Mouse (Mus musculus) adrenal gland, adult 18-20 months (tissue): ENCODE results near the gene Tet1. TPM values are rescaled to one million over a fixed set of nuclear protein-coding genes. Genes with fewer than 3 reads are reported as not detected.
"Not testable (repeated sequence)": the region's sequence is repeated elsewhere in the genome, so short reads cannot be mapped to it uniquely, and the experiment has no call there.

Source experiments
- DNase-seq, 2 experiments: peaks; one replicate each; pipeline ENCODE4 v3.0.0; 2021 to 2022; ENCODE audit warnings: low spot score in 2 of 2
- total RNA-seq, 2 experiments: library from RNA; stranded (reverse); gene quantifications; 1 replicate in 1 of 2; 2 replicates in 1 of 2; pipeline ENCODE4 v1.2.3; 2021

The Tet1 gene
- total RNA-seq, 2 experiments from 2014 or later, result 1.4 to 1.7 TPM

GRCm38 (mm10) chr10:62791251-62792176 is 117.3 kb downstream of the Tet1 start:
- DNase-seq, result no peak

DNA sequence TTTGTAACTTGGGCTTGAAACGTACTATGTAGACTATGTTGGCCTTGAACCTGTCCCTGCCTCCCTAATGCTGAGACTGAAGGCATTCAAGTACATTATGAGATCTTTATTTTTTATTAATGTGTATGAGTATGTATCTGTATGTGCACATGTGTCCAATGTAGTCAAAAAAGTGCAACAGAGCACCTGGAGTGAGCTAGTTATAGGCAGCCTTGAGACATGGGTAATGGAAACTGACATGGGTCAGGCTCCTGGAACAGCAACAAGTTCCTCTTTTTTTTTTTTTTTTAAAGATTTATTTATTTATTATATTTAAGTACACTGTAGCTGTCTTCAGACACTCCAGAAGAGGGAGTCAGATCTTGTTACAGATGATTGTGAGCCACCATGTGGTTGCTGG is 127.0 kb downstream of the Tet1 start:
- not testable (repeated sequence) for DNase-seq

Other genes with a start within 250 kb of the Tet1 start
- gene Stox1, start 182.9 kb downstream of the Tet1 start, total RNA-seq, result 1 to 10 TPM in 1 of 2 experiments, under 1 TPM in 1; 0.54 to 1.1 TPM
- 10 to 100 TPM; 65.6 to 89.6 TPM for gene Ccar1, start 116.7 kb downstream of the Tet1 start, total RNA-seq
- 10 to 100 TPM; 29.6 to 42.8 TPM for gene Slc25a16, start 11.6 kb upstream of the Tet1 start, total RNA-seq
- 1 to 10 TPM in 1 of 2 experiments, under 1 TPM in 1; 0.70 to 1.0 TPM for gene Dna2, start 38.0 kb upstream of the Tet1 start, total RNA-seq
- 10 to 100 TPM in 1 of 2 experiments, 1 to 10 TPM in 1; 9.5 to 10.0 TPM for gene Rufy2, start 71.2 kb upstream of the Tet1 start, total RNA-seq
- 10 to 100 TPM; 51.1 to 53.6 TPM for gene Hnrnph3, start 115.2 kb upstream of the Tet1 start, total RNA-seq
- gene Pbld2, start 115.3 kb upstream of the Tet1 start, total RNA-seq, result 1 to 10 TPM; 4.2 to 4.9 TPM
- 1 to 10 TPM; 1.5 to 2.9 TPM for gene Pbld1, start 151.2 kb upstream of the Tet1 start, total RNA-seq
- gene Atoh7, start 190.7 kb upstream of the Tet1 start, total RNA-seq, result not detected